35 mouse cellular contexts compared by ENCODE assay signal in the genomic region with DNA sequence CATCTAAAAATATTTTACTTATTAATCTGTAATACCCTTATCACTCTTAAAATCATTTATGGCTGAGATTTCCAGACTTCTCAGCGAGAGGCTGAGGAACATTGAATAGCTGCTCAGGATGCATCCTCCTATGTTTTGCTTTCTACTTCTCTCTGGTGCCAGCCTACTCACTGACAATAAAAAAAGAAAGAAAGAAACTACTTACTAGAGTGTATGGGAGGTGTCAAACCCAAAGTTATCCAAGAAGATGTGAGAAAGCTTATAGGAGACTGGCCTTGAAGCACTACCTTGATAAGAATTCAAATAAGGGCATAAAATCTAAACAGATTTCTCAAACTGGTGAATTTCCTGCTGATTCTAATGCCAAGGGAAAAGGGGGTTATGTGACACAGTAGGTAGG.
"Had no signal": no experiment of that assay in that cellular context is flagged by ENCODE, and none has a peak within 500 bp of the region (broad histone marks: within the 10 kb centered on the region; RNA-seq: fewer than 3 reads in every experiment).

No protein-coding gene starts in this region.

- H3K9me3 ChIP-seq: heart, embryonic 12.5 days; heart, embryonic 13.5 days; heart, embryonic 15.5 days; hindbrain, embryonic 10.5 days; hindbrain, embryonic 12.5 days; hindbrain, embryonic 13.5 days; hindbrain, embryonic 15.5 days; intestine, embryonic 15.5 days; kidney, embryonic 15.5 days had no signal

- H3K36me3 ChIP-seq: heart, embryonic 12.5 days; heart, embryonic 13.5 days; heart, embryonic 15.5 days; hindbrain, embryonic 10.5 days; hindbrain, embryonic 12.5 days; hindbrain, embryonic 13.5 days; hindbrain, embryonic 15.5 days; intestine, embryonic 15.5 days; kidney, embryonic 15.5 days had no signal

- H3K4me3 ChIP-seq: heart, embryonic 12.5 days; heart, embryonic 13.5 days; heart, embryonic 15.5 days; hindbrain, embryonic 10.5 days; hindbrain, embryonic 12.5 days; hindbrain, embryonic 13.5 days; hindbrain, embryonic 15.5 days; intestine, embryonic 15.5 days; kidney, embryonic 15.5 days; layer of hippocampus, adult 2 months; left cerebral cortex, adult 2 months had no signal

- H3K4me2 ChIP-seq: heart, embryonic 11.5 days; heart, embryonic 12.5 days; heart, embryonic 13.5 days; heart, embryonic 15.5 days; hindbrain, embryonic 12.5 days; hindbrain, embryonic 13.5 days; hindbrain, embryonic 14.5 days; hindbrain, embryonic 15.5 days; intestine, embryonic 15.5 days; kidney, embryonic 15.5 days had no signal

- ATAC-seq: hindbrain, embryonic 16.5 days; hindbrain, postnatal 0 days; inflammation-experienced regulatory T-cells, adult 6 months; intestine, embryonic 15.5 days; intestine, embryonic 16.5 days; intestine, postnatal 0 days had no signal

- H3K27me3 ChIP-seq: heart, embryonic 12.5 days; heart, embryonic 13.5 days; heart, embryonic 15.5 days; hindbrain, embryonic 12.5 days; hindbrain, embryonic 13.5 days; hindbrain, embryonic 15.5 days; intestine, embryonic 15.5 days; kidney, embryonic 15.5 days had no signal

- H3K4me1 ChIP-seq: heart, embryonic 12.5 days; heart, embryonic 13.5 days; heart, embryonic 15.5 days; hindbrain, embryonic 10.5 days; hindbrain, embryonic 12.5 days; hindbrain, embryonic 13.5 days; hindbrain, embryonic 15.5 days; intestine, embryonic 15.5 days; kidney, embryonic 15.5 days had no signal

- H3K27ac ChIP-seq: heart, embryonic 13.5 days; heart, embryonic 15.5 days; hindbrain, embryonic 10.5 days; hindbrain, embryonic 12.5 days; hindbrain, embryonic 13.5 days; hindbrain, embryonic 14.5 days; hindbrain, embryonic 15.5 days; hindbrain, postnatal 0 days; intestine, embryonic 15.5 days; kidney, embryonic 15.5 days; kidney, postnatal 0 days; layer of hippocampus, adult 2 months; left cerebral cortex, adult 2 months had no signal

- H3K9ac ChIP-seq: heart, embryonic 12.5 days; heart, embryonic 13.5 days; heart, embryonic 15.5 days; hindbrain, embryonic 12.5 days; hindbrain, embryonic 13.5 days; hindbrain, embryonic 14.5 days; hindbrain, embryonic 15.5 days; intestine, embryonic 15.5 days; kidney, embryonic 15.5 days had no signal

- DNase-seq: heart, postnatal 10 days; heart, postnatal 14 days; heart, postnatal 36 days; heart, postnatal 4 days; kidney, adult 11 months; kidney, adult 18-20 months; kidney, adult 2 months; kidney, adult 8-10 months; kidney, adult 9 months; kidney, postnatal 10 days; kidney, postnatal 14 days; kidney, postnatal 25 days; kidney, postnatal 36 days; kidney, postnatal 4 days; layer of hippocampus, adult 9-11 months; layer of hippocampus, postnatal 36 days had no signal
